Mouse (Mus musculus) c-Kit-positive CD71-positive TER-119-positive erythroid progenitor cells, embryonic 14.5 days (primary cell): ENCODE results near the gene Chrnd.

ENCODE experiments used
- DNase-seq: peaks from one replicate; pipeline ENCODE4 v3.0.0-alpha.2; 2013; ENCODE audit warnings: low spot score

Gene Chrnd

GRCm38 (mm10) chr1:87190429-87190828 is at the start of gene Chrnd:
Chrnd (plus strand) TSS chr1:87190607.
- no peak for DNase-seq

- no peak for DNase-seq
These were observed 48.9 kb upstream of the Chrnd start for GRCm38 (mm10) chr1:87141550-87141949.

- DNase-seq, result no peak
These were observed 48.0 kb upstream of the Chrnd start for GRCm38 (mm10) chr1:87142456-87142855.

GRCm38 (mm10) chr1:87143141-87143540 is 47.3 kb upstream of the Chrnd start:
- no peak for DNase-seq

- DNase-seq, result no peak
These were observed 41.0 kb upstream of the Chrnd start for GRCm38 (mm10) chr1:87149422-87149821.

- no peak for DNase-seq
These were observed 39.1 kb upstream of the Chrnd start for GRCm38 (mm10) chr1:87151286-87151685.

- no peak for DNase-seq
These were observed 36.5 kb upstream of the Chrnd start for GRCm38 (mm10) chr1:87153776-87154500.

GRCm38 (mm10) chr1:87154501-87155120 is 35.8 kb upstream of the Chrnd start:
- no peak for DNase-seq

GRCm38 (mm10) chr1:87155531-87156198 is 34.7 kb upstream of the Chrnd start:
- no peak for DNase-seq

- DNase-seq, result no peak
These were observed 34.2 kb upstream of the Chrnd start, which contains the start of gene Ecel1 for GRCm38 (mm10) chr1:87156199-87156587. Ecel1 (minus strand) TSS chr1:87156521.

- DNase-seq, result no peak
These were observed 31.0 kb upstream of the Chrnd start for GRCm38 (mm10) chr1:87159396-87159795.

- no peak for DNase-seq
These were observed 26.1 kb upstream of the Chrnd start for GRCm38 (mm10) chr1:87164164-87164795.

- DNase-seq, result no peak
These were observed 25.6 kb upstream of the Chrnd start for GRCm38 (mm10) chr1:87164796-87165184.

GRCm38 (mm10) chr1:87170458-87170857 is 19.9 kb upstream of the Chrnd start:
- DNase-seq, result no peak

GRCm38 (mm10) chr1:87171312-87171711 is 19.1 kb upstream of the Chrnd start:
- no peak for DNase-seq

GRCm38 (mm10) chr1:87172316-87172715 is 18.1 kb upstream of the Chrnd start:
- no peak for DNase-seq

- DNase-seq, result peak; percentile 37
These were observed 16.1 kb upstream of the Chrnd start for GRCm38 (mm10) chr1:87174006-87174955.

- DNase-seq, result no peak
These were observed 14.5 kb upstream of the Chrnd start for GRCm38 (mm10) chr1:87175852-87176292.

- no peak for DNase-seq
These were observed 9.5 kb upstream of the Chrnd start for GRCm38 (mm10) chr1:87180896-87181295.

- no peak for DNase-seq
These were observed 7.4 kb upstream of the Chrnd start, which contains the start of gene Prss56 for GRCm38 (mm10) chr1:87183013-87183412. Prss56 (plus strand) TSS chr1:87183313.

- DNase-seq, result no peak
These were observed 6.2 kb upstream of the Chrnd start for GRCm38 (mm10) chr1:87183998-87184750.
